Mouse (Mus musculus) kidney, embryonic 14.5 days (tissue): Measurements from ENCODE around the gene Med22. TPM values are rescaled to one million over a fixed set of nuclear protein-coding genes. Genes with fewer than 3 reads are reported as not detected.
A peak's percentile ranks its signal among the peaks of the same experiment; 100 is the strongest.

Source experiments
- ATAC-seq: fragments of 200-750 bp; cut with Nextera tagmentation; 2 replicates; pipeline ENCODE4 v1.8.0; 2017; ENCODE audit warnings: moderate number of reproducible peaks, mild to moderate bottlenecking, moderate TSS enrichment, moderate library complexity; ENCODE audit not compliant: low FRiP score, low TSS enrichment
- H3K27ac ChIP-seq: fragments of 300-500 bp; sonication (generic); 2 replicates; pipeline ENCODE4 v1.5.1; 2014; ENCODE audit warnings: low read depth, mild to moderate bottlenecking, low read length, moderate library complexity, mixed read lengths
- H3K27me3 ChIP-seq: fragments of 300-500 bp; sonication (generic); 2 replicates; pipeline ENCODE4 v1.6.1; 2014; ENCODE audit warnings: mild to moderate bottlenecking, low read length; ENCODE audit not compliant: control insufficient read depth, insufficient read depth
- H3K36me3 ChIP-seq: fragments of 300-500 bp; sonication (generic); 2 replicates; pipeline ENCODE4 v1.6.1; 2014; ENCODE audit warnings: low read length, mixed read lengths; ENCODE audit not compliant: control insufficient read depth, insufficient read depth
- H3K4me1 ChIP-seq: fragments of 300-500 bp; sonication (generic); 2 replicates; pipeline ENCODE4 v1.6.1; 2014; ENCODE audit warnings: low read length, mixed read lengths; ENCODE audit not compliant: control insufficient read depth, insufficient read depth
- H3K4me2 ChIP-seq: fragments of 300-500 bp; sonication (generic); replicated peaks from 2 replicates; pipeline ENCODE4 v1.6.1; 2014; ENCODE audit warnings: low read depth, mild to moderate bottlenecking, low read length
- H3K4me3 ChIP-seq: fragments of 300-500 bp; sonication (generic); 2 replicates; pipeline ENCODE4 v1.5.1; 2014; ENCODE audit warnings: mild to moderate bottlenecking, low read length
- H3K9ac ChIP-seq: fragments of 300-500 bp; sonication (generic); 2 replicates; pipeline ENCODE4 v1.6.1; 2014; ENCODE audit warnings: low read depth, mild to moderate bottlenecking, low read length, moderate library complexity
- H3K9me3 ChIP-seq: fragments of 300-500 bp; sonication (generic); 2 replicates; pipeline ENCODE4 v1.6.1; 2016; ENCODE audit warnings: low read length; ENCODE audit not compliant: control insufficient read depth
- WGBS: fragments of 180-500 bp; shearing (Covaris S2); extraction: QIAGEN DNeasy Blood & Tissue Kit; methylation state at CpG from one replicate; pipeline ENCODE4 v1.1.7; 2014; 5-methylcytosine and 5-hydroxymethylcytosine counted together
- polyA plus RNA-seq: library from polyadenylated mRNA; unstranded; fragments of >200 nt; fragmentation: Nextera tagmentation; extraction: Ambion mirVana; gene quantifications from 2 replicates; pipeline ENCODE4 v1.2.1, GENCODE M21; 2014

Gene Med22
- polyA plus RNA-seq, 1 experiment from 2014 or later: 35.2 TPM

GRCm38 (mm10) chr2:26943253-26943652 lies 32.8 kb upstream of the Med22 start:
- Histone ChIP-seq H3K4me3 (no peak overlapping the region), H3K9me3 (no peaks in the 10 kb centered on the region), H3K27ac (no peak overlapping the region), H3K4me1 (no peaks in the 10 kb centered on the region), H3K9ac (no peak overlapping the region), H3K36me3 (0 out of 2 replicates have a peak, but pooled peaks cover 3% of the 10 kb centered on the region), H3K27me3 (no peaks in the 10 kb centered on the region), H3K4me2 (no peak overlapping the region)
- no peak for ATAC-seq
- 85% methylated on average over 3 of the region's 3 CpGs for WGBS

DNA sequence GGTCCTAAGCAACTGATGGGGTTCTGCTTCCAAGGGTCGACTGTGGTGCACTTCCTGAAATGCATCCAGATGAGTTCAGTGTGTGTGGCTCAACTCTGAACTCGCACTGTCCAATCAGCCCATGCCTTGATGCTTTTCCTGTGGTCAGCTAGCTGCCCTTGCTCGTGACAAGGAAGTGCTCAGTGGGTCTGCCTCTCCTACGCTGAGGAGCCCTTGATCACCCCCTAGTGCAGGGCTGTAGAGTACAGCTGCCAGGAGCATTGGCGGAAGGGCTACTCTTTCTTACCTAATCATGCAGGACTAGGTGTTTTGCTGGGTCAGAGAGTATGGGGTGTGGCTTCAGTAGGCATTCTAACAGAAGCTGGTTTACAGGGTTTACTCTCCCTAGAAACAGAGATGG lies 31.1 kb upstream of the Med22 start:
- no peak overlapping the region for H3K9ac ChIP-seq
- H3K27ac ChIP-seq: no peak overlapping the region
- no peak overlapping the region for H3K4me2 ChIP-seq
- ATAC-seq: no peak
- no peak overlapping the region for H3K4me3 ChIP-seq
- H3K9me3 ChIP-seq: no peaks in the 10 kb centered on the region
- no peaks in the 10 kb centered on the region for H3K27me3 ChIP-seq
- WGBS: 37% methylated on average over 5 of the region's 5 CpGs
- no peaks in the 10 kb centered on the region for H3K4me1 ChIP-seq
- H3K36me3 ChIP-seq: no peaks in the 10 kb centered on the region

GRCm38 (mm10) chr2:26936425-26936824 lies 25.9 kb upstream of the Med22 start:
- 0 out of 2 replicates have a peak, but pooled peaks cover 1% of the 10 kb centered on the region for H3K36me3 ChIP-seq
- ATAC-seq: no peak
- H3K4me1 ChIP-seq: peaks cover 6% of the 10 kb centered on the region; the same call in 1 of the 2 replicates
- no peak overlapping the region for H3K4me2 ChIP-seq
- no peak overlapping the region for H3K9ac ChIP-seq
- 71% methylated on average over 1 of the region's 1 CpGs for WGBS
- H3K4me3 ChIP-seq: no peak overlapping the region
- no peaks in the 10 kb centered on the region for H3K27me3 ChIP-seq
- no peaks in the 10 kb centered on the region for H3K9me3 ChIP-seq
- no peak overlapping the region for H3K27ac ChIP-seq

DNA sequence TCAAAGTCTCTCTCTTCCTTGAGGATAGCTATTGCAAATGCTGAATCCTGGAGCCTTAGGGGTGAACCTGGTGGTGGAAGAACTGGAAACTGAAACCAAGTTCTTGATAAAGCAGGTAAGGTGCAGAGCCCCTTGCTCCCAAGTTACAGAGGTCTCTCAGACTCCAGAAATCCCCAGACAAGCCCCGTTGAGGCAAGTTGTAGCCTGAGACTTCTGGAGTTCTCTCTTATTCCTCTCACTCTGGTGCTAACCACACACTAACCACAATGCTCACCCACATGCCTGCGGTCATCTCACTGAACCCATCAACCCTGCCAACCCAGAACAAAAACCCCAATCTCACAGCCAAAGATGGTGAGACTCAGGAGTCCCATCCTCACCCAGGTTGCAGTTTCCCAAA lies 24.8 kb upstream of the Med22 start:
- Histone ChIP-seq H3K27ac (no peak overlapping the region), H3K4me2 (no peak overlapping the region), H3K27me3 (no peaks in the 10 kb centered on the region), H3K4me3 (no peak overlapping the region), H3K9ac (no peak overlapping the region), H3K9me3 (no peaks in the 10 kb centered on the region), H3K4me1 (peaks cover 16% of the 10 kb centered on the region; the same call in 1 of the 2 replicates), H3K36me3 (peaks cover 12% of the 10 kb centered on the region)
- ATAC-seq: no peak
- WGBS: 95% methylated on average over 2 of the region's 2 CpGs

GRCm38 (mm10) chr2:26933304-26934055 lies 23.0 kb upstream of the Med22 start, which contains the start of the genes Surf4 and Stkld1:
Gene Surf4, minus strand, starts transcription at chr2:26933928.
Gene Stkld1, plus strand, starts transcription at chr2:26934047.
- peak within 1 kb of the TSS; percentile 99 for H3K4me3 ChIP-seq
- peak; percentile 96 for ATAC-seq
- peak within 1 kb of the TSS; percentile 93 for H3K27ac ChIP-seq
- H3K27me3 ChIP-seq: no peaks in the 10 kb centered on the region
- under 1% methylated on average over 60 of the region's 70 CpGs for WGBS
- H3K9ac ChIP-seq: peak within 1 kb of the TSS; percentile 99
- H3K4me1 ChIP-seq: peaks cover 17% of the 10 kb centered on the region; the same call in 1 of the 2 replicates
- H3K4me2 ChIP-seq: peak within 1 kb of the TSS; percentile 70
- H3K9me3 ChIP-seq: no peaks in the 10 kb centered on the region
- peaks cover 23% of the 10 kb centered on the region for H3K36me3 ChIP-seq

DNA sequence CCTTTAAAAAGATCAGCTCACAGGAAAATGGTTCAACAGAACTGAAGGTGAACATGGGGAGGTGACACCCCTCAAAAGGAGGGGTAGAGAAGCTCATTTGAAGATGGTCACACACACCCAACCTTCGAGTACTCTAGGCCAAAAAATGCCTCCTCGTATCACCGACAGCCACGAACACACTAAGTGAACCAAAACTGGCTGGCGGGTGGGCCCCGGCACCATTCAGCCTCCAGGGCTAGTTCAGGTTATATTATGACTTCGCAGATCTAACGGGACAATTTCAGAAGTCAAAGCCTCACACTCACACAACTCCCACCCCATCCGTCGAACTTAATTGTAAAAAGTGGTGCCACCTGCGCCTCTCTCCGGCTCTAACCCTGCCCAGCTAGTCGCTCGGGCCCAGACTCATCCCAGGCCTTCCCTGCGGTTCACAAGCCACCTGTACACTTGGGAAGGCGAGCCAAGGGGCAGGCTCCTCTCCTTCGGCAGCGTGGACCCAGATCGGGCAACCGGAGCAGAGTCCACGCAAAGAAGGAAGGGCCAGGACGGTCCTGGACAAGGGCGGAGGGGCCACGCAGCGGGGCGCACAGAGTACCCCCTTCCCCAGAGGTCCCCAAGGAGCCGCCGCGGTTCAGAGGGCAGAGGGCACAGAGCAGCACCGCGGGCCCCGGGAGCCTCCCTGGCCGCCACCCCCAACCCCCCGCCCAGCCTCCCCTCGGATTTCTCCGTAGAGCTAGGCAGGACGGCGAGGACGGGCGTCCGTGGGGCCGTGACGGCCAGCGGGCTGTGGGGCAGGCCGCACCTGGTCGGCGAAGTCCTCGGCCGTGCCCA lies 22.2 kb upstream of the Med22 start:
- under 1% methylated on average over 40 of the region's 49 CpGs for WGBS
- H3K27me3 ChIP-seq: no peaks in the 10 kb centered on the region
- H3K36me3 ChIP-seq: peaks cover 31% of the 10 kb centered on the region
- H3K27ac ChIP-seq: peak overlapping the region; percentile 93
- H3K4me1 ChIP-seq: peaks cover 17% of the 10 kb centered on the region; the same call in 1 of the 2 replicates
- H3K9ac ChIP-seq: peak overlapping the region; percentile 99
- H3K9me3 ChIP-seq: no peaks in the 10 kb centered on the region
- no peak; the same call in none of the 2 replicates for ATAC-seq
- H3K4me3 ChIP-seq: peak overlapping the region; percentile 99
- H3K4me2 ChIP-seq: peak overlapping the region; percentile 63

DNA sequence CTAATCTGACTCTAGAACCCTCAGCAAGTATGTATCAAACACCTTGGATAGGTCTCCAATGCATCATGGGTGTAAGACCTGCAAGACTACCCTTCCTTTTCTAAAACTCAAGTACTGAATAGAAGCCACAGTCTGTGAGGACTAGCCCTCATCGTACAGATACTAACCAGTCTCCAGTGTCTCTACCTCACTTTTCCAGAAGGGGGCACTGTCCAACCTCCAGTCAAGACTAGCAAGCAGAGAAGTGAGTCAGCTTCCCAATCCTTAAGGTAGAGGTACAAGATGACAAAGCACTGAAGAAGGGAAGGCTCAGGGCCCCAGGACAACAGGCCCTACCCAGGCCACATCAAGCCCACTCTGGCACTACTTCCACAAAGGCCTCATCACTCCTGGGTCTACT lies 19.9 kb upstream of the Med22 start:
- Histone ChIP-seq H3K27ac (no peak overlapping the region), H3K4me3 (no peak overlapping the region), H3K36me3 (peaks cover 53% of the 10 kb centered on the region), H3K4me2 (no peak overlapping the region), H3K4me1 (peaks cover 17% of the 10 kb centered on the region; the same call in 1 of the 2 replicates), H3K27me3 (no peaks in the 10 kb centered on the region), H3K9me3 (no peaks in the 10 kb centered on the region), H3K9ac (no peak overlapping the region)
- 52% methylated on average over 1 of the region's 1 CpGs for WGBS
- ATAC-seq: no peak

GRCm38 (mm10) chr2:26927745-26928476 lies 17.4 kb upstream of the Med22 start:
- Histone ChIP-seq H3K4me2 (no peak overlapping the region), H3K4me1 (peaks cover 17% of the 10 kb centered on the region; the same call in 1 of the 2 replicates), H3K4me3 (no peak overlapping the region), H3K27me3 (no peaks in the 10 kb centered on the region), H3K9ac (0 out of 2 replicates have a peak overlapping the region, but pooled peaks have one; percentile 7), H3K9me3 (no peaks in the 10 kb centered on the region), H3K27ac (no peak overlapping the region), H3K36me3 (peaks cover 78% of the 10 kb centered on the region)
- WGBS: 88% methylated on average over 6 of the region's 6 CpGs
- ATAC-seq: no peak
